Mouse (Mus musculus) liver, postnatal 0 days (tissue): ENCODE data around the gene Kng1.

Experiments used
- CTCF ChIP-seq: sonication (generic); IDR thresholded peaks from 2 replicates; pipeline ENCODE4 v1.5.1; 2016; ENCODE audit warnings: antibody characterized with exemption, low read depth
- EP300 ChIP-seq: IDR thresholded peaks from 2 replicates; pipeline ENCODE4 v1.6.1; 2016; ENCODE audit warnings: antibody characterized with exemption, low read depth, mild to moderate bottlenecking

- TF ChIP-seq CTCF: no peak
- TF ChIP-seq EP300: no peak
These were observed 56.9 kb downstream of the Kng1 start for GRCm38 (mm10) chr16:23114339-23115171.
